Mouse (Mus musculus): ENCODE measurements around the gene Bak1. TPM values are rescaled to one million over a fixed set of nuclear protein-coding genes. Genes with fewer than 3 reads are reported as not detected.
A peak's percentile ranks its signal among the peaks of the same experiment; 100 is the strongest.

The Bak1 gene
- polyA plus RNA-seq, 1 experiment: 50.3 TPM

DNA sequence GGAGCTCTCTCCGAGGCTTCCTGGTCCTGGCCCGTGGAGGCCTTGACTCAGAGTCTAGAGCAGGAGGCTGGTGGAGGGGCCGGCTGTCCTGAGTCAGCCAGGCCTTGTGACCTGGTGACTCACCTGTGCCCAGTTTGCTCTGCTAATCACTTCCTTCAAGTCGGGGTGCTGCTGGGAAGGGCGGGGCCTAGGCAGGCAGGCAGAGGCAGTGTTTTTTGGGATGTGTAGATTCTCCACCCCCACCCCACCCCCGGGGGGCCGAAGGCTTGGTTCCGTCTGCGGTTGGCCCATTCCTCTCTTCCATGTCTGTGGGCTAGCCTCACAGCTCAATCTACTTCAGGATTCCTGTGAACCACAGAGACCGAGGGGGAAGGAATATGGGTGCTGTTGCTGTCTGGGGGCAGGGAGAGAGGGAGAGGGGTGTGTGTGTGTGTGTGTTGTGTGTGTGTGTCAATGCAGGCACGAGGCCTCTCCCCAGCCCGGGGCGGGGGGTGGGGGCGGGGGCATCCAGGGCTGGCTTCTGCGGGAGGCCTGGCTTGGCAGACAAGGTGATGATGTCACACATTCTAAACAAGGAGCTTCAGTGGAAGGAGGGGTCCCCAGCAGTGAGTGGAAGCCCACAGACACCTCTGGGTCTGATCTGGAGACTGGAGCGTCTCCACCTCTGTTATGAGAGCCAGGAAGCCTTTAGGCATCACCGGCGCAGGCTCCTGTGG, 9.7 kb upstream of the Bak1 start:
- no peak for DNase-seq (ENCODE audit: low read depth in 1 of 2, low spot score in 2 of 2)
- WGBS: 81% methylated on average over 18 of the region's 18 CpGs
- H3K36me3 ChIP-seq (ENCODE audit: control insufficient read depth, insufficient read depth, low read length): no peaks in the 10 kb centered on the region
- H3K4me1 ChIP-seq (ENCODE audit: control insufficient read depth, insufficient read depth, insufficient read length): peaks cover 29% of the 10 kb centered on the region
- H3K27me3 ChIP-seq (ENCODE audit: control insufficient read depth, insufficient read depth, low read length): no peaks in the 10 kb centered on the region
- TF ChIP-seq CTCF (IDR thresholded peaks at IDR 0.05; ENCODE audit: extremely low read depth, insufficient read depth, insufficient read length, insufficient replicate concordance) (no peak), POLR2A (IDR thresholded peaks at IDR 0.05; ENCODE audit: low read depth, low read length) (no peak)
- no peak overlapping the region for H3K27ac ChIP-seq (ENCODE audit: insufficient read depth, low read length)
- H3K4me3 ChIP-seq (ENCODE audit: extremely low read depth, insufficient read depth, insufficient read length): no peak overlapping the region

- no peak for DNase-seq (ENCODE audit: low read depth in 1 of 2, low spot score in 2 of 2)
- Histone ChIP-seq H3K27me3 (ENCODE audit: control insufficient read depth, insufficient read depth, low read length) (no peaks in the 10 kb centered on the region), H3K4me3 (ENCODE audit: extremely low read depth, insufficient read depth, insufficient read length) (no peak overlapping the region), H3K27ac (ENCODE audit: insufficient read depth, low read length) (no peak overlapping the region), H3K4me1 (ENCODE audit: control insufficient read depth, insufficient read depth, insufficient read length) (peaks cover 14% of the 10 kb centered on the region; the same call in 1 of the 2 replicates), H3K36me3 (ENCODE audit: control insufficient read depth, insufficient read depth, low read length) (no peaks in the 10 kb centered on the region)
- WGBS: 85% methylated on average over 7 of the region's 7 CpGs
- no peak for TF ChIP-seq CTCF (IDR thresholded peaks at IDR 0.05; ENCODE audit: extremely low read depth, insufficient read depth, insufficient read length, insufficient replicate concordance)
- no peak for TF ChIP-seq POLR2A (IDR thresholded peaks at IDR 0.05; ENCODE audit: low read depth, low read length)
These were observed 7.7 kb upstream of the Bak1 start for GRCm38 (mm10) chr17:27036465-27036864.

DNA sequence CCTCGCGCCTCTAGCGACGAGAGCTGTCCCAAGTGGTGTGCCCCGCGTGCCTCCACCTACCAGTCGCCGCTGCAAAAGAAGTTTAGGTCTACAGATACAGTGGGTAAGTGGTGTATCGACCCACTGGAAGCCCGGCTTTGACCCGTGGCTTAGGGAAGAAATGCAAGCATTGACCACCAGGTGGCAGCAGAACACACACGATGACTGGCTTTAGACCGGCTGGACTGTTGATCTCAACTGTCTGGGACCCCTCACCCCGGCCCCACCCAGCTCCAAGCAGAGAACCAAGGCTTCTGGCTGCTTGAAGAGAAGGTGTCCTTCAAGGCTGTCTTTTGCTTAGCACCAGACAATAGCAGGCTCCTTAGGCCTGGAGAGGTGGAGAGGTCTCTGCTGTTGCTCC, 4.1 kb upstream of the Bak1 start:
- DNase-seq (ENCODE audit: low read depth in 1 of 2, low spot score in 2 of 2): peak in 1 of 2 experiments; percentile 73
- H3K4me1 ChIP-seq (ENCODE audit: control insufficient read depth, insufficient read depth, insufficient read length): no peaks in the 10 kb centered on the region

DNA sequence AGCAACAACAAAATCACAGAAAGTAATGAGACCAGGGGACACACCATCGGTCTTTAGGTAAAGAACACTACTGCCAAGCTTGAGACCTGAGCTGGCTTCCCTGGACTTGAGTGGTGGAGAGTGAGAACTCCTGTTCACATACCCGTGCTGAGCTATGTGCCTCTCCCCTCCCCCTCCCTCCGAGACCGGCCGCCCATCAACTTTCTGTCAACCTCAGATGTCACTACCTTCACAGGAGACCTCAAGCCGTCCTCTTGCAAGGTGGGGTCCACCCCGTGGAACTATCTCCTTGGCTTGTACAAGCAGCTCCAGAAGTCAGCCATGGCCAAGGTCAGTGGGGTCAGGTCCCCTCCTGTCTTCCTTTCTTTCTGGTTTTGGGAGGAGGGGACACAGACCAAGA, 3.5 kb upstream of the Bak1 start:
- 61% methylated on average over 7 of the region's 7 CpGs for WGBS
- H3K36me3 ChIP-seq (ENCODE audit: control insufficient read depth, insufficient read depth, low read length): no peaks in the 10 kb centered on the region
- H3K27me3 ChIP-seq (ENCODE audit: control insufficient read depth, insufficient read depth, low read length): no peaks in the 10 kb centered on the region
- no peak overlapping the region for H3K27ac ChIP-seq (ENCODE audit: insufficient read depth, low read length)
- DNase-seq (ENCODE audit: low read depth in 1 of 2, low spot score in 2 of 2): no peak
- no peaks in the 10 kb centered on the region for H3K4me1 ChIP-seq (ENCODE audit: control insufficient read depth, insufficient read depth, insufficient read length)
- TF ChIP-seq CTCF (IDR thresholded peaks at IDR 0.05; ENCODE audit: extremely low read depth, insufficient read depth, insufficient read length, insufficient replicate concordance) (no peak), POLR2A (IDR thresholded peaks at IDR 0.05; ENCODE audit: low read depth, low read length) (no peak)
- H3K4me3 ChIP-seq (ENCODE audit: extremely low read depth, insufficient read depth, insufficient read length): no peak overlapping the region

More for the DNA sequence above, 4.1 kb upstream of the Bak1 start:
- Histone ChIP-seq H3K36me3 (ENCODE audit: control insufficient read depth, insufficient read depth, low read length) (no peaks in the 10 kb centered on the region), H3K27ac (ENCODE audit: insufficient read depth, low read length) (no peak overlapping the region), H3K4me3 (ENCODE audit: extremely low read depth, insufficient read depth, insufficient read length) (no peak overlapping the region), H3K27me3 (ENCODE audit: control insufficient read depth, insufficient read depth, low read length) (no peaks in the 10 kb centered on the region)
- no peak for TF ChIP-seq POLR2A (IDR thresholded peaks at IDR 0.05; ENCODE audit: low read depth, low read length)
- TF ChIP-seq CTCF (IDR thresholded peaks at IDR 0.05; ENCODE audit: extremely low read depth, insufficient read depth, insufficient read length, insufficient replicate concordance): peak; percentile 90; the same call in 1 of the 2 replicates
- 3% methylated on average over 14 of the region's 14 CpGs for WGBS

GRCm38 (mm10) chr17:27030896-27031295, 2.1 kb upstream of the Bak1 start:
- Histone ChIP-seq H3K27me3 (ENCODE audit: control insufficient read depth, insufficient read depth, low read length) (no peaks in the 10 kb centered on the region), H3K4me1 (ENCODE audit: control insufficient read depth, insufficient read depth, insufficient read length) (peaks cover 8% of the 10 kb centered on the region; the same call in 1 of the 2 replicates), H3K4me3 (ENCODE audit: extremely low read depth, insufficient read depth, insufficient read length) (no peak overlapping the region), H3K36me3 (ENCODE audit: control insufficient read depth, insufficient read depth, low read length) (no peaks in the 10 kb centered on the region), H3K27ac (ENCODE audit: insufficient read depth, low read length) (no peak overlapping the region)
- 89% methylated on average over 4 of the region's 4 CpGs for WGBS
- DNase-seq (ENCODE audit: low read depth in 1 of 2, low spot score in 2 of 2): no peak
- no peak for TF ChIP-seq CTCF (IDR thresholded peaks at IDR 0.05; ENCODE audit: extremely low read depth, insufficient read depth, insufficient read length, insufficient replicate concordance)
- no peak for TF ChIP-seq POLR2A (IDR thresholded peaks at IDR 0.05; ENCODE audit: low read depth, low read length)

- DNase-seq (ENCODE audit: low read depth in 1 of 2, low spot score in 2 of 2): no peak
- no peak overlapping the region for H3K4me3 ChIP-seq (ENCODE audit: extremely low read depth, insufficient read depth, insufficient read length)
- H3K27me3 ChIP-seq (ENCODE audit: control insufficient read depth, insufficient read depth, low read length): no peaks in the 10 kb centered on the region
- peaks cover 18% of the 10 kb centered on the region; the same call in 1 of the 2 replicates for H3K4me1 ChIP-seq (ENCODE audit: control insufficient read depth, insufficient read depth, insufficient read length)
- WGBS: 86% methylated on average over 14 of the region's 14 CpGs
- H3K27ac ChIP-seq (ENCODE audit: insufficient read depth, low read length): no peak overlapping the region
- peaks cover 4% of the 10 kb centered on the region; the same call in 1 of the 2 replicates for H3K36me3 ChIP-seq (ENCODE audit: control insufficient read depth, insufficient read depth, low read length)
- TF ChIP-seq CTCF (IDR thresholded peaks at IDR 0.05; ENCODE audit: extremely low read depth, insufficient read depth, insufficient read length, insufficient replicate concordance) (no peak), POLR2A (IDR thresholded peaks at IDR 0.05; ENCODE audit: low read depth, low read length) (no peak)
These were observed 622 bp upstream of the Bak1 start for GRCm38 (mm10) chr17:27029431-27029830.

- peak overlapping the region; percentile 80 for H3K4me3 ChIP-seq (ENCODE audit: extremely low read depth, insufficient read depth, insufficient read length)
- peak; percentile 57 to 90 for DNase-seq (ENCODE audit: low read depth in 1 of 2, low spot score in 2 of 2)
- peaks cover 10% of the 10 kb centered on the region for H3K36me3 ChIP-seq (ENCODE audit: control insufficient read depth, insufficient read depth, low read length)
- no peaks in the 10 kb centered on the region for H3K27me3 ChIP-seq (ENCODE audit: control insufficient read depth, insufficient read depth, low read length)
- TF ChIP-seq CTCF (IDR thresholded peaks at IDR 0.05; ENCODE audit: extremely low read depth, insufficient read depth, insufficient read length, insufficient replicate concordance) (peak; percentile 70), POLR2A (IDR thresholded peaks at IDR 0.05; ENCODE audit: low read depth, low read length) (peak; percentile 30; the same call in 1 of the 2 replicates)
- H3K27ac ChIP-seq (ENCODE audit: insufficient read depth, low read length): peak overlapping the region; percentile 79
- WGBS: under 1% methylated on average over 19 of the region's 19 CpGs
- peaks cover 18% of the 10 kb centered on the region; the same call in 1 of the 2 replicates for H3K4me1 ChIP-seq (ENCODE audit: control insufficient read depth, insufficient read depth, insufficient read length)
These were observed 469 bp downstream of the Bak1 start for GRCm38 (mm10) chr17:27028284-27028795.
